Mouse (Mus musculus) neural tube, embryonic 11.5 days (tissue): ENCODE measurements around the gene Spc24. TPM values are rescaled to one million over a fixed set of nuclear protein-coding genes. Genes with fewer than 3 reads are reported as not detected.
"Not testable (repeated sequence)": the region's sequence is repeated elsewhere in the genome, so short reads cannot be mapped to it uniquely, and the experiment has no call there.

ENCODE experiments used
- ATAC-seq: fragments of 200-750 bp; cut with Nextera tagmentation; 2 replicates; pipeline ENCODE4 v1.8.0; 2017; ENCODE audit warnings: moderate number of reproducible peaks, mild to moderate bottlenecking, moderate TSS enrichment, moderate library complexity; ENCODE audit not compliant: insufficient read depth, low FRiP score, low TSS enrichment
- DNase-seq: peaks from one replicate; pipeline ENCODE4 v3.0.0-alpha.2; 2015; ENCODE audit warnings: low spot score
- H3K27ac ChIP-seq: fragments of 300-500 bp; sonication (generic); 2 replicates; pipeline ENCODE4 v1.5.1; 2014; ENCODE audit warnings: low read depth, mild to moderate bottlenecking, low read length
- H3K27me3 ChIP-seq: fragments of 300-500 bp; sonication (generic); 2 replicates; pipeline ENCODE4 v1.6.1; 2014; ENCODE audit warnings: mild to moderate bottlenecking, low read length, mixed read lengths; ENCODE audit not compliant: control insufficient read depth, insufficient read depth
- H3K36me3 ChIP-seq: fragments of 300-500 bp; sonication (generic); 2 replicates; pipeline ENCODE4 v1.6.1; 2014; ENCODE audit warnings: mild to moderate bottlenecking, low read length, moderate library complexity, mixed read lengths; ENCODE audit not compliant: control insufficient read depth, insufficient read depth
- H3K4me1 ChIP-seq: fragments of 300-500 bp; sonication (generic); 2 replicates; pipeline ENCODE4 v1.6.1; 2014; ENCODE audit warnings: low read length, mixed read lengths; ENCODE audit not compliant: control insufficient read depth, insufficient read depth
- H3K4me2 ChIP-seq: fragments of 300-500 bp; sonication (generic); 2 replicates; pipeline ENCODE4 v1.6.1; 2014; ENCODE audit warnings: low read depth, mild to moderate bottlenecking, moderate library complexity
- H3K4me3 ChIP-seq: fragments of 300-500 bp; sonication (generic); 2 replicates; pipeline ENCODE4 v1.5.1; 2014; ENCODE audit warnings: low read depth, low read length
- H3K9ac ChIP-seq: fragments of 300-500 bp; sonication (generic); 2 replicates; pipeline ENCODE4 v1.6.1; 2014; ENCODE audit warnings: mild to moderate bottlenecking, low read length
- H3K9me3 ChIP-seq: fragments of 300-500 bp; sonication (generic); 2 replicates; pipeline ENCODE4 v1.6.1; 2016; ENCODE audit warnings: low read length; ENCODE audit not compliant: control insufficient read depth
- WGBS: fragments of 180-500 bp; shearing (Covaris S2); extraction: QIAGEN DNeasy Blood & Tissue Kit; methylation state at CpG from one replicate; pipeline ENCODE4 v1.1.7; 2014; 5-methylcytosine and 5-hydroxymethylcytosine counted together
- polyA plus RNA-seq: library from polyadenylated mRNA; unstranded; fragments of >200 nt; fragmentation: Nextera tagmentation; extraction: Ambion mirVana; gene quantifications from 2 replicates; pipeline ENCODE4 v1.2.1, GENCODE M21; 2014

Spc24 gene
- polyA plus RNA-seq, 1 experiment from 2014 or later = 117 TPM

DNA sequence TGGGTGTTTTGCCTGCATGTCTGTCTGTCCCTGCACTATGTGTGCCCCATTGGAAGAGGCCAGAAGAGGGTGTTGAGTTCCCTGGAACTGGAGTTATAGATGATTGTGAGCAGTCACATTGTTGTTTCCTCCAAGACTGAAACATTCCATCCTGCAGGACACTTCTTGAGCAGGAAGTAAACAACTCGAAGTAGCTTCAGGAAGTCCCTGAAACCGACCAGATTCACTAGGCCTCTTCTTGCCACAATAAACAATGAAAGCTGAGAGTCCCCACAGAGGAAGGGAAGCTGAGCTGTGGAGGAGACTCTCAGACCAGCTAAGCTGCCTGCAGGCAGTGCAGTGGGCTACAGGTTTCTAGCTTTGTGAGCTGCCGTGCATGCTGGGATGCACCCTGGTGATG lies 17.6 kb upstream of the Spc24 start:
- no peak overlapping the region for H3K27ac ChIP-seq
- 87% methylated on average over 3 of the region's 3 CpGs for WGBS

DNA sequence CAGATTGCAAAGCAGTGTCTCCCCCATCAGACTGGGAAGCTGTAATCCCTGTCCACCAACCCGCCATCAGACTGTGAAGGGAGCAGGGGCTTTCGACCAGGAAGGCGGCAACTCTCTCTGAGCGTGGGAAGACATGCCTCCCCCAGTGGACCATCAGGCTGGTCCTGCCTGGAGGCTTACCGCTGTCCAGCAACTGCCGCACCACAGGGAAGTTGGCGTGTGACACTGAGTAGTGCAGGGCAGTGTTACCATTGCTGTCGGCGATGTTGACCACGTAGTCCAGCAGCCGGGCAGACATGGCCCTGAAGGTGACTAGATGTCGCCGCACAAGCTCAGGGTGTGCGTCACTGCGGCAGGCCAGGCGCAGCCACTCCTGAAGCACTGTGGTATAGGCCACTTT lies 14.2 kb upstream of the Spc24 start:
- Histone ChIP-seq H3K9me3 (no peaks in the 10 kb centered on the region), H3K4me1 (no peaks in the 10 kb centered on the region), H3K36me3 (peaks cover 9% of the 10 kb centered on the region), H3K9ac (no peak overlapping the region), H3K4me3 (no peak overlapping the region), H3K4me2 (no peak overlapping the region), H3K27me3 (no peaks in the 10 kb centered on the region), H3K27ac (no peak overlapping the region)
- WGBS = 93% methylated on average over 16 of the region's 16 CpGs
- ATAC-seq (no peak), DNase-seq (no peak)

More for the DNA sequence above, 17.6 kb upstream of the Spc24 start:
- Histone ChIP-seq H3K4me2 (no peak overlapping the region), H3K27me3 (no peaks in the 10 kb centered on the region), H3K4me3 (no peak overlapping the region), H3K9me3 (no peaks in the 10 kb centered on the region), H3K4me1 (no peaks in the 10 kb centered on the region), H3K36me3 (peaks cover 14% of the 10 kb centered on the region), H3K9ac (no peak overlapping the region)
- ATAC-seq (no peak), DNase-seq (no peak)

GRCm38 (mm10) chr9:21773396-21773795 lies 13.3 kb upstream of the Spc24 start:
- not testable (repeated sequence) for H3K4me2 ChIP-seq, ATAC-seq, H3K9me3 ChIP-seq, H3K4me1 ChIP-seq, H3K9ac ChIP-seq, H3K4me3 ChIP-seq, H3K27ac ChIP-seq, H3K36me3 ChIP-seq, H3K27me3 ChIP-seq, DNase-seq
- WGBS = 82% methylated on average over 5 of the region's 5 CpGs

GRCm38 (mm10) chr9:21769558-21770183 lies 9.6 kb upstream of the Spc24 start:
- H3K27me3 ChIP-seq = no peaks in the 10 kb centered on the region

GRCm38 (mm10) chr9:21768511-21769411 lies 8.7 kb upstream of the Spc24 start:
- H3K4me3 ChIP-seq = no peak overlapping the region
- peaks cover 4% of the 10 kb centered on the region; the same call in 1 of the 2 replicates for H3K4me1 ChIP-seq
- no peak for DNase-seq
- no peak overlapping the region for H3K4me2 ChIP-seq
- no peaks in the 10 kb centered on the region; the same call in 1 of the 2 replicates for H3K36me3 ChIP-seq
- no peaks in the 10 kb centered on the region for H3K9me3 ChIP-seq
- H3K9ac ChIP-seq = no peak overlapping the region
- ATAC-seq = no peak
- no peak overlapping the region for H3K27ac ChIP-seq
- 53% methylated on average over 13 of the region's 13 CpGs for WGBS
- no peaks in the 10 kb centered on the region for H3K27me3 ChIP-seq

More at GRCm38 (mm10) chr9:21769558-21770183, 9.6 kb upstream of the Spc24 start:
- DNase-seq (no peak), ATAC-seq (no peak)
- Histone ChIP-seq H3K9me3 (no peaks in the 10 kb centered on the region), H3K9ac (no peak overlapping the region), H3K4me2 (no peak overlapping the region), H3K36me3 (no peaks in the 10 kb centered on the region; the same call in 1 of the 2 replicates), H3K4me3 (no peak overlapping the region), H3K4me1 (peaks cover 4% of the 10 kb centered on the region; the same call in 1 of the 2 replicates), H3K27ac (no peak overlapping the region)
- 84% methylated on average over 26 of the region's 26 CpGs for WGBS

DNA sequence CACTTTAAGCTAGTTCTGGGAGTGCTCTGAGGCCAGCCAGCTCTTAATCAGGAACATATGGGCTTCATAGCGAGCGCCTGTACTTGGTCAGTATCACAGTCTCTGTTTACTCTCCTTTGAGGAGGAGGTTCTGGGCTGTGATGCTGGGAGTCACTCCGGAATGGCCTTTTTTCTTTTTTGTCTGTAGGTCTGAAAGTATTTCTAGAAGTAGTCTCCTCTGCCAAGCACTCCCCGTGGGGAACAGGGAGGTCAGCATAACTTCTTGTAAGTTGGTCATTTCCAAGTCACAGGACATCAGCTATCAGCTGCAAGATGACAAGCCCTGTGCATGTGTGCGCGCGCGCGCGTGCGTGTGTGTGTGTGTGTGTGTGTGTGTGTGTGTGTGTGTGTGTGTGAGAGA lies 7.8 kb upstream of the Spc24 start:
- DNase-seq = no peak
- no peak overlapping the region for H3K27ac ChIP-seq
- H3K4me1 ChIP-seq = peaks cover 4% of the 10 kb centered on the region; the same call in 1 of the 2 replicates
- no peaks in the 10 kb centered on the region; the same call in 1 of the 2 replicates for H3K36me3 ChIP-seq
- no peaks in the 10 kb centered on the region for H3K27me3 ChIP-seq
- 72% methylated on average over 11 of the region's 11 CpGs for WGBS
- H3K4me3 ChIP-seq = no peak overlapping the region
- H3K4me2 ChIP-seq = no peak overlapping the region
- H3K9ac ChIP-seq = no peak overlapping the region; the same call in 1 of the 2 replicates
- no peaks in the 10 kb centered on the region for H3K9me3 ChIP-seq
- ATAC-seq = no peak

DNA sequence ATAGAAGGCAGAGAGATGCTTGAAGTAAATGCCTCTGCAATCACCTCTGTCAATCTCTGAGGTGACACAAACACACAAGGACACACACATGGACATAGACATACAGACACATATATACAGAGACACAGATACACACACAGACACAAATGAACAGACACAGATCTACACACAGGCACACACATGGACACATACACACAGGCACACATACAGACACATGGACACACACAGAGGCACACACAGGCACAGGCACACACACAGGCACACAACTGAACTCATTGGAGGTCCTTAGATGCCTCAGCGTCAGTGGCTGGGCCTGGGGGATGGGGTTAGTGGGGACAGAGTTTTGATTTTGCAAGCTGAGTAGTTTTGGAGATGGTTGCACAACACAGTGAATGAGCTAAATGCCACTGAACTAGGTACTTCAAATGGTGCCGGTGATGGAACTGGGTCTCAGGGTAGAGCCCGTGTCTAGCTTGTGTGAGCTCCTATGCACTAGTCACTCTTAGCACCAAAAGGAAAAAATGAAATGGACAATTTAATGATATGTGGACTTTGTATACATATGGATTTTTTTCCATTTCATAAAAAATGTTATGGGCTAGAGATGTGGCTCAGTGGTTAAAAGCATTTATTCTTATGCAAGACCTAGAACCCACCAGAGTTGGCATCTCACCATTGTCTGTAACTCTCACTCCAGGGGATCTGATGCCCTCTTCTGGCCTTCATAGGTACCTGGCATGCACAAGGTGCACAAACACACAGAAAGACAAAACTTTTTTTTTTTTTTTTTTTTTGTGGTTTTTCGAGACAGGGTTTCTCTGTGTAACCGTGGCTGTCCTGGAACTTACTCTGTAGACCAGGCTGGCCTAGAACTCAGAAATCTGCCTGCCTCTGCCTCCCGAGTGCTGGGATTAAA lies 4.2 kb upstream of the Spc24 start:
- Histone ChIP-seq H3K9me3 (no peaks in the 10 kb centered on the region), H3K27me3 (no peaks in the 10 kb centered on the region), H3K4me2 (no peak overlapping the region), H3K4me3 (no peak overlapping the region), H3K9ac (no peak overlapping the region), H3K27ac (no peak overlapping the region), H3K36me3 (no peaks in the 10 kb centered on the region; the same call in 1 of the 2 replicates), H3K4me1 (peaks cover 4% of the 10 kb centered on the region; the same call in 1 of the 2 replicates)
- no peak for DNase-seq
- WGBS = 96% methylated on average over 6 of the region's 6 CpGs
- ATAC-seq = no peak

DNA sequence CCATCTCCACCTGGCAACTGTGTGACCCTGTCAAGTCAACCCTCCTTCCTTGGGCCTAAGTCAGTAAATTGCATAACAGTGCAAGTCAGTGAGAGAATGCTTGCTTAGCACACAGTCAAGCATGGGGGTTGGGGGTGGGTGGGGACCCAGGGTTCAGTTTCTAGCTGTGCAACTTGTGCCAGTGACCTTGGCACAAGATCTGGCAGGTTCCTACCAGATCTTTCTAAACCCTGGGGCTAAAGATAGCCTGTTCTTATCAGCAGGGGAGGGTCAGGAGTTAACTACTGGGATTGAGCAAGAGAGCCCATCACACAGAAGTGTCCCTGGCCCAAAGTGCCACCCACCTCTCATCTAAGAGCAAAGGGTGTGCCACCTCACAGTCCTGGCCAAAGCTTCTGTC lies 2.0 kb upstream of the Spc24 start:
- Histone ChIP-seq H3K4me2 (no peak overlapping the region), H3K27me3 (no peaks in the 10 kb centered on the region), H3K4me3 (no peak overlapping the region), H3K27ac (no peak overlapping the region), H3K36me3 (peaks cover 2% of the 10 kb centered on the region; the same call in 1 of the 2 replicates), H3K9me3 (no peaks in the 10 kb centered on the region), H3K4me1 (0 out of 2 replicates have a peak, but pooled peaks cover 6% of the 10 kb centered on the region), H3K9ac (no peak overlapping the region)
- DNase-seq = no peak
- ATAC-seq = no peak
